Mouse (Mus musculus) hindbrain, postnatal 0 days (tissue): ENCODE data around the gene Esr2. TPM values are rescaled to one million over a fixed set of nuclear protein-coding genes. Genes with fewer than 3 reads are reported as not detected.

Experiments used
- ATAC-seq: fragments of 200-750 bp; cut with Nextera tagmentation; 2 replicates; pipeline ENCODE4 v1.8.0; 2017; ENCODE audit warnings: mild to moderate bottlenecking, moderate TSS enrichment, moderate library complexity
- DNase-seq: peaks from one replicate; pipeline ENCODE4 v3.0.0-alpha.2; 2015; ENCODE audit warnings: low spot score
- H3K27ac ChIP-seq: fragments of 300-500 bp; sonication (generic); 2 replicates; pipeline ENCODE4 v1.5.1; 2014; ENCODE audit warnings: mild to moderate bottlenecking
- H3K27me3 ChIP-seq: fragments of 300-500 bp; sonication (generic); 2 replicates; pipeline ENCODE4 v1.6.1; 2014; ENCODE audit warnings: low read length, mixed read lengths; ENCODE audit not compliant: insufficient read depth
- H3K36me3 ChIP-seq: fragments of 300-500 bp; sonication (generic); 2 replicates; pipeline ENCODE4 v1.6.1; 2014; ENCODE audit warnings: low read length, mixed read lengths; ENCODE audit not compliant: insufficient read depth
- H3K4me1 ChIP-seq: fragments of 300-500 bp; sonication (generic); 2 replicates; pipeline ENCODE4 v1.6.1; 2014; ENCODE audit warnings: antibody characterized with exemption, low read length, mixed read lengths; ENCODE audit not compliant: insufficient read depth
- H3K4me2 ChIP-seq: fragments of 300-500 bp; sonication (generic); 2 replicates; pipeline ENCODE4 v1.6.1; 2014; ENCODE audit warnings: low read depth, mild to moderate bottlenecking, low read length, moderate library complexity, mixed read lengths
- H3K4me3 ChIP-seq: fragments of 300-500 bp; sonication (generic); 2 replicates; pipeline ENCODE4 v1.5.1; 2014; ENCODE audit warnings: low read length
- H3K9ac ChIP-seq: fragments of 300-500 bp; sonication (generic); replicated peaks from 2 replicates; pipeline ENCODE4 v1.6.1; 2014; ENCODE audit warnings: mild to moderate bottlenecking, low read length, moderate library complexity, mixed read lengths
- H3K9me3 ChIP-seq: fragments of 300-500 bp; sonication (generic); 2 replicates; pipeline ENCODE4 v1.6.1; 2016; ENCODE audit warnings: low read length, mixed read lengths
- CTCF ChIP-seq: IDR thresholded peaks from 2 replicates; pipeline ENCODE4 v1.5.1; 2016; ENCODE audit warnings: antibody characterized with exemption, control low read depth, low read depth
- WGBS: fragments of 180-500 bp; shearing (Covaris S2); extraction: QIAGEN DNeasy Blood & Tissue Kit; methylation state at CpG from one replicate; pipeline ENCODE4 v1.1.7; 2014; 5-methylcytosine and 5-hydroxymethylcytosine counted together
- polyA plus RNA-seq: library from polyadenylated mRNA; unstranded; fragments of >200 nt; fragmentation: Nextera tagmentation; extraction: Ambion mirVana; gene quantifications from 2 replicates; pipeline ENCODE4 v1.2.1, GENCODE M21; 2015
- total RNA-seq: library from RNA; depleted of rRNA; stranded (reverse); fragments of >200 nt; gene quantifications from 2 replicates; pipeline ENCODE4 v1.2.3, GENCODE M21; 2014

Gene Esr2
- total and polyA plus RNA-seq, 2 experiments from 2014 or later = 0.28 to 0.31 TPM

GRCm38 (mm10) chr12:76196709-76197054 is 19.6 kb upstream of the Esr2 start:
- 6% methylated on average over 6 of the region's 6 CpGs for WGBS

GRCm38 (mm10) chr12:76195912-76196708 is 19.1 kb upstream of the Esr2 start:
- H3K9ac ChIP-seq = peak overlapping the region; percentile 18
- under 1% methylated on average over 22 of the region's 22 CpGs for WGBS
- H3K4me3 ChIP-seq = peak overlapping the region; percentile 36
- DNase-seq (peak; percentile 86), ATAC-seq (peak; percentile 83)
- no peaks in the 10 kb centered on the region for H3K36me3 ChIP-seq
- peak overlapping the region; percentile 63 for H3K4me2 ChIP-seq
- no peak for TF ChIP-seq CTCF
- H3K27ac ChIP-seq = peak overlapping the region; percentile 32
- H3K4me1 ChIP-seq = peaks cover 7% of the 10 kb centered on the region
- H3K27me3 ChIP-seq = no peaks in the 10 kb centered on the region
- H3K9me3 ChIP-seq = no peaks in the 10 kb centered on the region

More at GRCm38 (mm10) chr12:76196709-76197054, 19.6 kb upstream of the Esr2 start:
- Histone ChIP-seq H3K4me1 (peaks cover 7% of the 10 kb centered on the region), H3K9ac (peak overlapping the region; percentile 18; the same call in 1 of the 2 replicates), H3K4me2 (peak overlapping the region; percentile 63), H3K36me3 (no peaks in the 10 kb centered on the region), H3K27me3 (no peaks in the 10 kb centered on the region), H3K27ac (no peak overlapping the region), H3K9me3 (no peaks in the 10 kb centered on the region), H3K4me3 (peak overlapping the region; percentile 36)
- ATAC-seq (peak; percentile 81), DNase-seq (peak; percentile 87)
- TF ChIP-seq CTCF = peak; percentile 91

DNA sequence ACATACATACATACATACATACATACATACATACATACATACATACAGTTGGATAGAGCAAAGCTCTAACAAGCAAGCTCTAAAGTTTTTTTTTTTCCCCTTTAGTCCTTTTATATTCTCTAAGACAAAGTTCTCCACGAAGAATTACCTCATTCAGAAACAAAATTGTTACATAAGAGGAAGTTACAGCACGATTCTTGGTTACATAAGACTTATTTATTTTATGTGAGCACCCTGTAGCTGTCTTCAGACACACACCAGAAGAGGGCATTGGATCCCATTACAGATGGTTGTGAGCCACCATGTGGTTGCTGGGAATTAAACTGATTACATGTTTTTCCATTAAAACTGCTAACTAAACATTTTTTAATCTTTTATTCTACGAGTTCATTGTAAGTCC is 17.5 kb upstream of the Esr2 start:
- ATAC-seq (no peak), DNase-seq (no peak)
- Histone ChIP-seq H3K27me3 (no peaks in the 10 kb centered on the region), H3K9ac (no peak overlapping the region), H3K36me3 (no peaks in the 10 kb centered on the region), H3K4me3 (no peak overlapping the region), H3K27ac (no peak overlapping the region), H3K4me2 (no peak overlapping the region), H3K4me1 (peaks cover 7% of the 10 kb centered on the region), H3K9me3 (no peaks in the 10 kb centered on the region)
- TF ChIP-seq CTCF = no peak
- WGBS = 66% methylated on average over 3 of the region's 3 CpGs

DNA sequence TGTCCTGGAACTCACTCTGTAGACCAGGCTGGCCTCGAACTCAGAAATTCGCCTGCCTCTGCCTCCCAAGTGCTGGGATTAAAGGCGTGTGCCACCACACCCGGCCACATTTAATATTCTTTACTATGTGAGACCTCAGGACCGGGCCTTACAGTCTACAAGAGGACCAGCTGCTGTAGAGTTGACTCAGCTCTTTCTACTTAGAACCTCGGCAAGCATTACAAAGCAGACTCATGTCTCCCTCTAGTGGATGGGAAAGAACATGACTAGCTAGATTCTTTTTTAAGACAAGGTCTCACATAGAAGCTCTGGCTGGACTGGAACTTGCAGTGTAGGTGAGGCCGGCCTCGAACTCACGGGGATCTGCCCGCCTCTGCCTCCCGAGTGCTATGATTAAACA is 13.9 kb upstream of the Esr2 start:
- ATAC-seq (peak; percentile 58; the same call in 1 of the 2 replicates), DNase-seq (peak; percentile 87)
- no peaks in the 10 kb centered on the region for H3K27me3 ChIP-seq
- H3K9ac ChIP-seq = no peak overlapping the region
- H3K9me3 ChIP-seq = no peaks in the 10 kb centered on the region
- WGBS = 49% methylated on average over 11 of the region's 11 CpGs
- H3K36me3 ChIP-seq = no peaks in the 10 kb centered on the region
- no peak overlapping the region for H3K4me2 ChIP-seq
- H3K4me1 ChIP-seq = peaks cover 5% of the 10 kb centered on the region
- H3K4me3 ChIP-seq = no peak overlapping the region
- H3K27ac ChIP-seq = no peak overlapping the region
- peak; percentile 82 for TF ChIP-seq CTCF

GRCm38 (mm10) chr12:76187849-76188248 is 10.8 kb upstream of the Esr2 start:
- 36% methylated on average over 8 of the region's 8 CpGs for WGBS
- Histone ChIP-seq H3K36me3 (no peaks in the 10 kb centered on the region), H3K4me3 (no peak overlapping the region), H3K4me2 (no peak overlapping the region), H3K27ac (no peak overlapping the region), H3K9me3 (no peaks in the 10 kb centered on the region), H3K4me1 (no peaks in the 10 kb centered on the region), H3K9ac (no peak overlapping the region), H3K27me3 (no peaks in the 10 kb centered on the region)
- TF ChIP-seq CTCF = peak; percentile 82
- peak; percentile 45; the same call in 1 of the 2 replicates for ATAC-seq
- peak; percentile 69 for DNase-seq

GRCm38 (mm10) chr12:76186473-76186872 is 9.4 kb upstream of the Esr2 start:
- no peaks in the 10 kb centered on the region for H3K36me3 ChIP-seq
- H3K4me1 ChIP-seq = no peaks in the 10 kb centered on the region
- no peak for ATAC-seq
- no peak overlapping the region for H3K9ac ChIP-seq
- no peaks in the 10 kb centered on the region for H3K9me3 ChIP-seq
- DNase-seq = no peak
- no peak overlapping the region for H3K4me3 ChIP-seq
- no peaks in the 10 kb centered on the region for H3K27me3 ChIP-seq
- no peak overlapping the region for H3K27ac ChIP-seq
- TF ChIP-seq CTCF = no peak
- WGBS = 92% methylated on average over 1 of the region's 1 CpGs
- H3K4me2 ChIP-seq = no peak overlapping the region
